ENCODE assay signal across 21 mouse cellular contexts in genomic region chr19:25670571-25671285, GRCm38 (mm10). TPM values are rescaled to one million over a fixed set of nuclear protein-coding genes. Genes with fewer than 3 reads are reported as not detected.
DNase-seq lines count a peak whose midpoint lies in the region; ATAC-seq lines count a peak whose summit lies in the region.
"Had no signal": no experiment of that assay in that cellular context is flagged by ENCODE, and none has a peak within 500 bp of the region (broad histone marks: within the 10 kb centered on the region; RNA-seq: fewer than 3 reads in every experiment).

No protein-coding gene starts in this region.

- WGBS in limb, embryonic 13.5 days = 3% methylated on average over 17 of the region's 17 CpGs

- H3K27ac ChIP-seq in limb, embryonic 13.5 days = no peak overlapping the region
- H3K27ac ChIP-seq: embryonic facial prominence, embryonic 12.5 days; neural tube, embryonic 13.5 days had no signal

- no peak overlapping the region; the same call in 1 of the 2 replicates for H3K9ac ChIP-seq in limb, embryonic 13.5 days
- H3K9ac ChIP-seq: embryonic facial prominence, embryonic 12.5 days; neural tube, embryonic 13.5 days had no signal

- H3K36me3 ChIP-seq in megakaryocyte, embryonic 14.5 days (replicated peaks; ENCODE audit: low read length) = no peaks in the 10 kb centered on the region
- no peaks in the 10 kb centered on the region for H3K36me3 ChIP-seq in limb, embryonic 13.5 days
- H3K36me3 ChIP-seq: embryonic facial prominence, embryonic 12.5 days; G1E; neural tube, embryonic 13.5 days had no signal

- peak overlapping the region; percentile 33 for H3K4me2 ChIP-seq in limb, embryonic 13.5 days (replicated peaks)

- no peak for ATAC-seq in megakaryocyte, adult 5-6 weeks (ENCODE audit: poor library complexity, severe bottlenecking)
- no peak for ATAC-seq in limb, embryonic 13.5 days (ENCODE audit: low FRiP score, low read depth)
- ATAC-seq: CD4-positive, CD25-positive, alpha-beta regulatory T cell, adult 4 months had no signal

- DNase-seq in embryo, embryonic 10.5 days (ENCODE audit: low spot score) = peak; percentile 33
- DNase-seq in embryo, embryonic 9.5 days (ENCODE audit: extremely low spot score) = no peak
- peak; percentile 9 for DNase-seq in ZHBTc4 (ENCODE audit: low read depth, low spot score)
- no peak for DNase-seq in spleen, postnatal 36 days (ENCODE audit: low spot score in 2 of 2)
- no peak for DNase-seq in urinary bladder, postnatal 10 days (ENCODE audit: low spot score)
- DNase-seq: adrenal gland, adult 8-10 months; cerebellum, adult 18-20 months; gastrocnemius, postnatal 25 days; kidney, adult 8-10 months; kidney, postnatal 36 days; layer of hippocampus, adult 9-11 months; lung, adult 2 months; lung, postnatal 4 days; right cerebral cortex, postnatal 4 days had no signal

- peaks cover 96% of the 10 kb centered on the region for H3K27me3 ChIP-seq in megakaryocyte, embryonic 14.5 days (replicated peaks)
- peaks cover 100% of the 10 kb centered on the region for H3K27me3 ChIP-seq in limb, embryonic 13.5 days

- H3K4me1 ChIP-seq in megakaryocyte, embryonic 14.5 days = peaks cover 41% of the 10 kb centered on the region
- H3K4me1 ChIP-seq in limb, embryonic 13.5 days = peaks cover 32% of the 10 kb centered on the region

- H3K4me3 ChIP-seq in megakaryocyte, embryonic 14.5 days (replicated peaks) = peak overlapping the region; percentile 80
- peak overlapping the region; percentile 54 for H3K4me3 ChIP-seq in limb, embryonic 13.5 days
- H3K4me3 ChIP-seq: neural tube, embryonic 13.5 days had no signal

- H3K9me3 ChIP-seq in megakaryocyte, embryonic 14.5 days = peaks cover 19% of the 10 kb centered on the region
- H3K9me3 ChIP-seq in limb, embryonic 13.5 days = no peaks in the 10 kb centered on the region
- H3K9me3 ChIP-seq: embryonic facial prominence, embryonic 12.5 days; neural tube, embryonic 13.5 days had no signal

RNA-seq across cellular contexts. Expression of gene Dmrt2, which starts 1.5 kb away (rescaled TPM):
- polyA plus RNA-seq in megakaryocyte, embryonic 14.5 days (2012; ENCODE audit: insufficient read depth, low replicate concordance) = 0.11 TPM in 1 of 2 replicates, not detected in the other
- total RNA-seq in megakaryocyte, adult 5-6 weeks (2015) = not detected in 2 replicates
- not detected in 2 replicates for total RNA-seq in megakaryocyte, adult 5-6 weeks (2017)
- polyA plus RNA-seq in limb, embryonic 13.5 days (2015; fragmentation: Nextera tagmentation; extraction: Ambion mirVana) = 21.9 and 22.6 TPM in 2 replicates
- total RNA-seq: G1E had no signal
- polyA plus RNA-seq: CD4-positive, CD25-positive, alpha-beta regulatory T cell, adult 4 months; G1E had no signal

Comparison
In these comparisons a context has a peak if more than half of its experiments do, and no peak if none do; other contexts are left out.
1. DNase-seq: peak in embryo, embryonic 10.5 days (single experiment) and ZHBTc4 (single experiment); none in embryo, embryonic 9.5 days (single experiment), spleen, postnatal 36 days (0 of 2) and urinary bladder, postnatal 10 days (single experiment).
2. RNA of gene Dmrt2, which starts 1.5 kb away (polyA plus RNA-seq): 21.9 to 22.6 TPM in limb, embryonic 13.5 days; 0.11 TPM in megakaryocyte, embryonic 14.5 days; every median in the first group is over 10 times any median in the second.